9 mouse cellular contexts compared by ENCODE assay signal in the genomic region with DNA sequence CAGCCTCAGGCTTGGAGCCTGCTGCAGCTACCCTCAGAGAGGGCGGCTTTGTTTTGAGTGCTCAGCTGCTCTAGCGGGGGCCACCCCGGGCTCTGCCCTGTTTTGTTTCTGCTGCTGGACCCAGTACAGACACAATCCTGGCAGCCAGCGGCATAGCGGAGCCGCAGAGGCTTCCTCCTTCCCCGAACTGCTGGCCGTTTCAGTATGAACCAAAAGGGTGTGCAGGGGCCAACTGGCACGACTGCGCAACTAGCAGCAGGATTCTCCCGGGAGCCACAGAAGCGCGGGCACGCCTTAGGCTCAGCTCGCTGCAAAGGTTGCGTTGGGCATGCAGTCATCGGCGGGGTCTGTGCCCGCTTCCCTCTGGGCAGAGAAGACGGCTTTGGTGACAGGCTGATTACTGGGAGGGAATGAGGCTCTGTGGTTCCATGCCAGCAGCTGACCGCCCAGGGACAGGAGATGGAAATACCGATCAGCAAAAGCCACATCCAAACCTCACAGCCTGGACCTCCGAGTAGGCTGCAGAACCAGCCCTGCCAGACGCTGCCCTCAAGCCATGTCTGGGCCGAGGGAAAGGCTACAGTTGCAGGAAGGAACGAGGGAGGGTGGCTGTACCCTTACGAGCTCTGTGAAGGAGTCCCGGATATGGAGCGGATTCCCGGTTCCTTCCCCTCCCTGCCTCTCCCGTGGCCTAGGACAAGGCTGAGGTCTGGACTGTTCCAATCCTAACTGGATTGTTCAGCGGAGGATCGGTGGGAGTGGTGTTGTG. TPM values are rescaled to one million over a fixed set of nuclear protein-coding genes. Genes with fewer than 3 reads are reported as not detected.
DNase-seq lines count a peak whose midpoint lies in the region; ATAC-seq and TF ChIP-seq lines count a peak whose summit lies in the region.
"Had no signal": no experiment of that assay in that cellular context is flagged by ENCODE, and none has a peak within 500 bp of the region (broad histone marks: within the 10 kb centered on the region; RNA-seq: fewer than 3 reads in every experiment).

No protein-coding gene starts in this region.

- H3K4me1 ChIP-seq in kidney, embryonic 14.5 days (ENCODE audit: control insufficient read depth, insufficient read depth, low read length), result peaks cover 78% of the 10 kb centered on the region
- 0 out of 2 replicates have a peak, but pooled peaks cover 7% of the 10 kb centered on the region for H3K4me1 ChIP-seq in forebrain, postnatal 0 days (ENCODE audit: insufficient read depth)
- peaks cover 39% of the 10 kb centered on the region for H3K4me1 ChIP-seq in hindbrain, embryonic 13.5 days (replicated peaks)
- H3K4me1 ChIP-seq in limb, embryonic 14.5 days (ENCODE audit: control insufficient read depth, insufficient read depth, low read length), result peaks cover 43% of the 10 kb centered on the region
- H3K4me1 ChIP-seq in neural tube, embryonic 13.5 days (replicated peaks), result peaks cover 68% of the 10 kb centered on the region

- no peak for TF ChIP-seq CTCF in forebrain, postnatal 0 days (IDR thresholded peaks at IDR 0.05; ENCODE audit: low read depth)

- H3K27ac ChIP-seq in kidney, embryonic 14.5 days (ENCODE audit: low read depth, low read length), result peak overlapping the region; percentile 55; the same call in 1 of the 2 replicates
- H3K27ac ChIP-seq in forebrain, postnatal 0 days (ENCODE audit: low read depth, low read length), result no peak overlapping the region
- H3K27ac ChIP-seq in hindbrain, embryonic 13.5 days, result peak overlapping the region; percentile 66
- H3K27ac ChIP-seq in limb, embryonic 14.5 days (replicated peaks; ENCODE audit: low read depth, low read length), result no peak overlapping the region
- peak overlapping the region; percentile 38; the same call in 1 of the 2 replicates for H3K27ac ChIP-seq in neural tube, embryonic 13.5 days (replicated peaks)

- no peak for ATAC-seq in kidney, embryonic 14.5 days (ENCODE audit: low FRiP score, low TSS enrichment)
- ATAC-seq in forebrain, postnatal 0 days, result peak; percentile 80
- peak; percentile 69 for ATAC-seq in hindbrain, embryonic 13.5 days (ENCODE audit: low FRiP score)
- ATAC-seq in limb, embryonic 14.5 days (ENCODE audit: low FRiP score, low read depth), result no peak
- ATAC-seq in neural tube, embryonic 13.5 days (ENCODE audit: low read depth), result peak; percentile 45

- TF ChIP-seq POLR2A in limb, embryonic 14.5 days (IDR thresholded peaks at IDR 0.05; ENCODE audit: borderline replicate concordance, extremely low read depth, insufficient read depth, insufficient read length), result no peak

- H3K9ac ChIP-seq in kidney, embryonic 14.5 days (ENCODE audit: low read depth, low read length), result no peak overlapping the region
- 0 out of 2 replicates have a peak overlapping the region, but pooled peaks have one; percentile 22 for H3K9ac ChIP-seq in forebrain, postnatal 0 days
- 0 out of 2 replicates have a peak overlapping the region, but pooled peaks have one; percentile 29 for H3K9ac ChIP-seq in hindbrain, embryonic 13.5 days
- no peak overlapping the region for H3K9ac ChIP-seq in limb, embryonic 14.5 days (ENCODE audit: low read depth, low read length, severe bottlenecking)
- H3K9ac ChIP-seq in neural tube, embryonic 13.5 days, result peak overlapping the region; percentile 47

- H3K9me3 ChIP-seq in kidney, embryonic 14.5 days (ENCODE audit: control insufficient read depth, low read length), result no peaks in the 10 kb centered on the region
- H3K9me3 ChIP-seq in forebrain, postnatal 0 days (ENCODE audit: low read length), result no peaks in the 10 kb centered on the region
- H3K9me3 ChIP-seq in hindbrain, embryonic 13.5 days, result no peaks in the 10 kb centered on the region
- no peaks in the 10 kb centered on the region for H3K9me3 ChIP-seq in limb, embryonic 14.5 days (ENCODE audit: control insufficient read depth, low read length)
- no peaks in the 10 kb centered on the region for H3K9me3 ChIP-seq in neural tube, embryonic 13.5 days

- no peak for DNase-seq in kidney, adult 8-10 months
- peak; percentile 4 for DNase-seq in cerebellum, adult 11 months
- peak; percentile 62 for DNase-seq in forebrain, postnatal 0 days
- DNase-seq in limb, embryonic 14.5 days (ENCODE audit: low spot score), result no peak
- DNase-seq in thymus, postnatal 0 days (ENCODE audit: low spot score), result no peak

- peaks cover 12% of the 10 kb centered on the region for H3K36me3 ChIP-seq in kidney, embryonic 14.5 days (ENCODE audit: control insufficient read depth, insufficient read depth, low read length)
- no peaks in the 10 kb centered on the region for H3K36me3 ChIP-seq in forebrain, postnatal 0 days (ENCODE audit: insufficient read depth)
- H3K36me3 ChIP-seq in hindbrain, embryonic 13.5 days, result no peaks in the 10 kb centered on the region
- peaks cover 9% of the 10 kb centered on the region for H3K36me3 ChIP-seq in limb, embryonic 14.5 days (ENCODE audit: control insufficient read depth, insufficient read depth, low read length)
- no peaks in the 10 kb centered on the region for H3K36me3 ChIP-seq in neural tube, embryonic 13.5 days

- H3K4me3 ChIP-seq in kidney, embryonic 14.5 days (ENCODE audit: low read length), result no peak overlapping the region
- peak overlapping the region; percentile 16; the same call in 1 of the 2 replicates for H3K4me3 ChIP-seq in forebrain, postnatal 0 days (ENCODE audit: low read depth, low read length)
- no peak overlapping the region for H3K4me3 ChIP-seq in hindbrain, embryonic 13.5 days
- no peak overlapping the region for H3K4me3 ChIP-seq in limb, embryonic 14.5 days (replicated peaks; ENCODE audit: low read length)
- no peak overlapping the region for H3K4me3 ChIP-seq in neural tube, embryonic 13.5 days

- no peaks in the 10 kb centered on the region for H3K27me3 ChIP-seq in kidney, embryonic 14.5 days (ENCODE audit: control insufficient read depth, insufficient read depth, low read length)
- H3K27me3 ChIP-seq in forebrain, postnatal 0 days (ENCODE audit: insufficient read depth, low read length), result no peaks in the 10 kb centered on the region; the same call in 1 of the 2 replicates
- no peaks in the 10 kb centered on the region for H3K27me3 ChIP-seq in hindbrain, embryonic 13.5 days
- H3K27me3 ChIP-seq in limb, embryonic 14.5 days (ENCODE audit: control insufficient read depth, insufficient read depth, low read length), result no peaks in the 10 kb centered on the region
- H3K27me3 ChIP-seq in neural tube, embryonic 13.5 days, result no peaks in the 10 kb centered on the region
- H3K27me3 ChIP-seq: CH12.LX had no signal

- WGBS in kidney, embryonic 14.5 days, result 58% methylated on average over 33 of the region's 33 CpGs
- 30% methylated on average over 33 of the region's 33 CpGs for WGBS in forebrain, postnatal 0 days
- 60% methylated on average over 33 of the region's 33 CpGs for WGBS in hindbrain, embryonic 13.5 days
- 64% methylated on average over 31 of the region's 33 CpGs for WGBS in limb, embryonic 14.5 days
- 63% methylated on average over 33 of the region's 33 CpGs for WGBS in neural tube, embryonic 13.5 days

- 0 out of 2 replicates have a peak overlapping the region, but pooled peaks have one; percentile 8 for H3K4me2 ChIP-seq in kidney, embryonic 14.5 days (replicated peaks; ENCODE audit: low read depth, low read length)
- H3K4me2 ChIP-seq in forebrain, postnatal 0 days (ENCODE audit: low read depth), result peak overlapping the region; percentile 47
- H3K4me2 ChIP-seq in hindbrain, embryonic 13.5 days, result peak overlapping the region; percentile 39
- H3K4me2 ChIP-seq in limb, embryonic 14.5 days (replicated peaks; ENCODE audit: low read depth, low read length, severe bottlenecking), result 0 out of 2 replicates have a peak overlapping the region, but pooled peaks have one; percentile 6
- peak overlapping the region; percentile 32 for H3K4me2 ChIP-seq in neural tube, embryonic 13.5 days

RNA-seq across cellular contexts. Expression of a gene that starts 47.7 kb away (rescaled TPM):
- polyA plus RNA-seq in kidney, embryonic 14.5 days (2014; fragmentation: Nextera tagmentation; extraction: Ambion mirVana), result 54.3 and 80.2 TPM in 2 replicates
- 0.15 and 0.52 TPM in 2 replicates for total RNA-seq in forebrain, postnatal 0 days (2014; rRNA removed)
- polyA plus RNA-seq in forebrain, postnatal 0 days (2015; fragmentation: Nextera tagmentation; extraction: Ambion mirVana), result 0.13 and 0.24 TPM in 2 replicates
- polyA plus RNA-seq in hindbrain, embryonic 13.5 days (2015; fragmentation: Nextera tagmentation; extraction: Ambion mirVana), result 4.3 and 5.1 TPM in 2 replicates
- polyA plus RNA-seq in limb, embryonic 14.5 days (2012; rRNA removed), result 75.5 and 90.3 TPM in 2 replicates
- 32.0 and 38.9 TPM in 2 replicates for polyA plus RNA-seq in limb, embryonic 14.5 days (2014; fragmentation: Nextera tagmentation; extraction: Ambion mirVana)
- polyA plus RNA-seq in neural tube, embryonic 13.5 days (2015; fragmentation: Nextera tagmentation; extraction: Ambion mirVana), result 3.7 and 8.8 TPM in 2 replicates
- polyA plus RNA-seq in thymus, postnatal 0 days (2015; fragmentation: Nextera tagmentation; extraction: Ambion mirVana), result 0.73 and 1.1 TPM in 2 replicates
- total RNA-seq: CH12.LX had no signal

Comparison
In these comparisons a context has a peak if more than half of its experiments do, and no peak if none do; other contexts are left out.
1. ATAC-seq: peak in forebrain, postnatal 0 days (single experiment), hindbrain, embryonic 13.5 days (single experiment) and neural tube, embryonic 13.5 days (single experiment); none in kidney, embryonic 14.5 days (single experiment) and limb, embryonic 14.5 days (single experiment).
2. H3K27ac ChIP-seq: peak in kidney, embryonic 14.5 days (single experiment), hindbrain, embryonic 13.5 days (single experiment) and neural tube, embryonic 13.5 days (single experiment); none in forebrain, postnatal 0 days (single experiment) and limb, embryonic 14.5 days (single experiment).
3. H3K9ac ChIP-seq: peak in forebrain, postnatal 0 days (single experiment), hindbrain, embryonic 13.5 days (single experiment) and neural tube, embryonic 13.5 days (single experiment); none in kidney, embryonic 14.5 days (single experiment) and limb, embryonic 14.5 days (single experiment).
4. DNase-seq: peak in cerebellum, adult 11 months (single experiment) and forebrain, postnatal 0 days (single experiment); none in kidney, adult 8-10 months (0 of 2), limb, embryonic 14.5 days (single experiment) and thymus, postnatal 0 days (single experiment).
5. Peak in every context shown above with its lines, with median percentiles within 50 percentile points of each other: H3K4me2 ChIP-seq.